Mouse (Mus musculus): ENCODE measurements around the gene Rsrp1. TPM values are rescaled to one million over a fixed set of nuclear protein-coding genes. Genes with fewer than 3 reads are reported as not detected.

Rsrp1 gene
- polyA plus RNA-seq, 1 experiment: 1,131 TPM

DNA sequence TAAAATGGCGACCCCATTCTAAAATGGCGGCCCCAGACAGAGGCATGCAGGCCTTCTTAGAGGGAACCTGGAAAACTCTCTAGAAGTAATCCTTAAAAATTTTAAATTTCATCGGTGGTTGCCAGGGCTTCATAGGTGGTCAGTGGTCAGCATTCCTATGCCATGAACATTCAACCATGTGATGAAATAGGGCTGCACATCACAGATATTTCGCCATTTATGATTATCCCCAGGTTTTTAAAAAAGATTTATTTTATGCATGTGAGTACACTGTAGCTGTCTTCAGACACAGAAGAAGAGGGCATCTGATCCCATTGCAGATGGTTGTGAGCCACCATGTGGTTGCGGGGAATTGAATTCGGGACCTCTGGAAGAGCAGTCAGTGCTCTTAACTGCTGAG, 2.8 kb upstream of the Rsrp1 start:
- Histone ChIP-seq H3K27ac (ENCODE audit: insufficient read depth, low read depth, low read length) (peak overlapping the region; percentile 90), H3K4me3 (ENCODE audit: insufficient read depth, low read length) (no peak overlapping the region), H3K4me1 (ENCODE audit: control insufficient read depth, insufficient read depth, low read length) (peaks cover 55% of the 10 kb centered on the region)
- TF ChIP-seq CTCF (IDR thresholded peaks at IDR 0.05; ENCODE audit: low read depth, low read length): no peak
- TF ChIP-seq POLR2A (IDR thresholded peaks at IDR 0.05; ENCODE audit: borderline replicate concordance, low read depth, low read length): no peak

DNA sequence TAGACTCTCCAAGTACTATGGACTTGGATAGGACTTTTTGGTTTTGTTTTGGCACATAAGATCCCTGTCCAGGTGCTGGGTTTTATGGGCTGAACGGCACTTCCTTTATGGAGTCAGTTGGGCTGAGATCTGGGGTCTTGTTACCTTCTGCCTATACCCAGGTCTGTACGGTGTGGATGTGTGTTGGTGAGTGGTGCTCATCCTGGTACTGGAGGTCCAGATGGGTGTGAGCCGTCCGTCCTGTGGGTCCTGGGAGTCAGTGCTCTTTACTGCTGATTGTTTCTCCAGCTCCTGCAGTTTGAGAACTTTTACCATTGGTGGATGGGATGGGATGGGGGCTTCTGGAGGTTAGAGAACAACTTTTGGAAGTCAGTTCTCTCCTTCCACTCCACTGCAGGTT, 1.7 kb upstream of the Rsrp1 start:
- peaks cover 46% of the 10 kb centered on the region for H3K4me1 ChIP-seq (ENCODE audit: control insufficient read depth, insufficient read depth, low read length)
- peak overlapping the region; percentile 90 for H3K27ac ChIP-seq (ENCODE audit: insufficient read depth, low read depth, low read length)
- no peak for TF ChIP-seq CTCF (IDR thresholded peaks at IDR 0.05; ENCODE audit: low read depth, low read length)
- no peak for TF ChIP-seq POLR2A (IDR thresholded peaks at IDR 0.05; ENCODE audit: borderline replicate concordance, low read depth, low read length)
- H3K4me3 ChIP-seq (ENCODE audit: insufficient read depth, low read length): no peak overlapping the region

- TF ChIP-seq POLR2A (IDR thresholded peaks at IDR 0.05; ENCODE audit: borderline replicate concordance, low read depth, low read length): no peak
- TF ChIP-seq CTCF (IDR thresholded peaks at IDR 0.05; ENCODE audit: low read depth, low read length): no peak
- H3K27ac ChIP-seq (ENCODE audit: insufficient read depth, low read depth, low read length): peak overlapping the region; percentile 99
- peak overlapping the region; percentile 71 for H3K4me3 ChIP-seq (ENCODE audit: insufficient read depth, low read length)
- H3K4me1 ChIP-seq (ENCODE audit: control insufficient read depth, insufficient read depth, low read length): peaks cover 44% of the 10 kb centered on the region
These were observed 1.1 kb upstream of the Rsrp1 start for GRCm38 (mm10) chr4:134922111-134922924.

DNA sequence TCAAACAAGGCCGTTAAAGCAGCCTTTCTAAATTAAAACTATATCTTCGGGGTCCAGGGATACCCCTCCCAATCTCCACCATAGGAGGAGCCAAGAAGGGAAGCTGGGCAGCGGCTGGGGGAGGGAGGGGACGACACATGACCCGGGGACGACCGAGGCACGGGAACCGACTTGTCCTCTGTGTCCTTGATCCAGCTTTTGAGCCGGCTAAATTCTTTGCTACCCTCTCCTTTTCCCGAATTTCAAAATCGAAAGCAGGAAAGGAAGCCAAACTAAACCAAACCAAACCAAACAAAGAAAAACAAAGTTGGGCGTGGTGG, 507 bp upstream of the Rsrp1 start:
- no peak for TF ChIP-seq POLR2A (IDR thresholded peaks at IDR 0.05; ENCODE audit: borderline replicate concordance, low read depth, low read length)
- H3K27ac ChIP-seq (ENCODE audit: insufficient read depth, low read depth, low read length): peak overlapping the region; percentile 99
- H3K4me1 ChIP-seq (ENCODE audit: control insufficient read depth, insufficient read depth, low read length): peaks cover 39% of the 10 kb centered on the region
- peak overlapping the region; percentile 71 for H3K4me3 ChIP-seq (ENCODE audit: insufficient read depth, low read length)

GRCm38 (mm10) chr4:134924019-134924741, 788 bp downstream of the Rsrp1 start:
- TF ChIP-seq POLR2A (IDR thresholded peaks at IDR 0.05; ENCODE audit: borderline replicate concordance, low read depth, low read length) (no peak), CTCF (IDR thresholded peaks at IDR 0.05; ENCODE audit: low read depth, low read length) (no peak)

DNA sequence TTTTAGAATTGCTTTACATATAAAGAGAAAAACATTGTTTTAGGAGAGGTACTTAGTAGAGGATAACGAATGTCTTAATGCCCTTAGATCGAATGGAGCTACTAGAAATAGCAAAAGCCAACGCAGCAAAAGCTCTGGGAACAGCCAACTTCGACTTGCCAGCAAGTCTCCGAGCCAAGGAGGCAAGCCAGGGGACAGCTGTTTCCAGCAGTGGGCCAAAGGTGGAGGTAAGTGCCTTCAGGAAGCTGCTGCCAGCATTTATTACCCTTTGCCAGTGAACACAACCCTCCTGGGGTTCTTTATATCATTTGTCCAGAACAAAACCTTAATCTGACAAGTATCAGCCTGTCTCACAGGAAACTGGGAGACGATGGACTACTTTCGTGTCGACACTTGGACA, 1.8 kb downstream of the Rsrp1 start:
- no peak for TF ChIP-seq CTCF (IDR thresholded peaks at IDR 0.05; ENCODE audit: low read depth, low read length)
- TF ChIP-seq POLR2A (IDR thresholded peaks at IDR 0.05; ENCODE audit: borderline replicate concordance, low read depth, low read length): no peak
- H3K4me1 ChIP-seq (ENCODE audit: control insufficient read depth, insufficient read depth, low read length): peaks cover 26% of the 10 kb centered on the region
- peak overlapping the region; percentile 73 for H3K4me3 ChIP-seq (ENCODE audit: insufficient read depth, low read length)
- peak overlapping the region; percentile 32 for H3K27ac ChIP-seq (ENCODE audit: insufficient read depth, low read depth, low read length)

More at GRCm38 (mm10) chr4:134924019-134924741, 788 bp downstream of the Rsrp1 start:
- peak overlapping the region; percentile 95 for H3K4me3 ChIP-seq (ENCODE audit: insufficient read depth, low read length)
- H3K4me1 ChIP-seq (ENCODE audit: control insufficient read depth, insufficient read depth, low read length): peaks cover 29% of the 10 kb centered on the region
- H3K27ac ChIP-seq (ENCODE audit: insufficient read depth, low read depth, low read length): peak overlapping the region; percentile 96

DNA sequence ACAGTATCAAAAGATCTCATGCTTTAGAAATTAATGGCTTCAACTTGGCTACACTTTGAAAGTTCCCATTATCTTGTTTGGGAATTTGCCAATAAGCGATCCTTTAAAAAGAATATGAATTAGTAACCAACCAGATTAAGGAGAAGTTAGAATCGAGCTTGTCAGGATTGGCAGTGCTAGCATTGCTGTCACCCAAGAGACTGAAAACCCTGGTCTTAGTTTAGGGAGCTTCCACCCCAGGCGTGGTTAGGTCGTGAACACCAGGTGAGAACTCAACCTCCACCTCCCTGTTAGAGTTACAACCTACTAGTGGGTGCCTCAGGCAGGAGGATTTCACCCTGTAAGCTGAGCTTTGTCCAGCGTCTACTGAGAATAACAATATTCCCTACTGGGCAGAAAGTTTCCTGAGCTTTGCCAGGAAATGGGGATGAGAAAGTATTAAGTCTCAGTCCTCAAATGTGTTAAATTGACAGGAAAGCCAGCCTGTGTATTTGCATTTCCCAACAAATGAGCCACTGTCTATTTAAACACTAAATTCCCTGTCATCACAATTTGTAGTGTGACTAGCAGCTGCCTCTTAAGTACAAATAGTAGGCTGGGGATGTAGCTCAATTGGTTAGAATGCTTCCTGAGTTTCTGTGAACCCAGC, 4.5 kb downstream of the Rsrp1 start:
- no peak for TF ChIP-seq CTCF (IDR thresholded peaks at IDR 0.05; ENCODE audit: low read depth, low read length)
- no peak for TF ChIP-seq POLR2A (IDR thresholded peaks at IDR 0.05; ENCODE audit: borderline replicate concordance, low read depth, low read length)
- Histone ChIP-seq H3K4me3 (ENCODE audit: insufficient read depth, low read length) (no peak overlapping the region), H3K27ac (ENCODE audit: insufficient read depth, low read depth, low read length) (peak overlapping the region; percentile 7; the same call in 1 of the 2 replicates), H3K4me1 (ENCODE audit: control insufficient read depth, insufficient read depth, low read length) (peaks cover 6% of the 10 kb centered on the region)

DNA sequence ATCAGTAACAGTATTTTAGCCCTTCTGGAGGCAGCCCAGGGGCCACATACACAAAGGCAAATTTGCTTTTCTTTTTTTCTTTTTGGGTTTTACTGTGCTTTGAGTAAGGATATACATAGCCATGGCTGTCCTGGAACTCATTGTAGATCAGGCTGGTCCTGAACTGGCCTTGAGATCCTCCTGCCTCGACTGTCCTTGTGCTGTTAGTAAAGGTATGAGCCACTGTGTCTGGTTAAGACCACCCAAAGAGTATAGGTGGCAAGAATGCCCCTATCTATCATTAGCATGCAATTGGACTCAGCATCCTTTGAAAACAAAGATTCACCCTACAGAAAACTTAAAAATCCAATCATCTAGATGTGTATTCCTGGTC, 5.1 kb downstream of the Rsrp1 start:
- Histone ChIP-seq H3K4me1 (ENCODE audit: control insufficient read depth, insufficient read depth, low read length) (peaks cover 6% of the 10 kb centered on the region), H3K4me3 (ENCODE audit: insufficient read depth, low read length) (no peak overlapping the region), H3K27ac (ENCODE audit: insufficient read depth, low read depth, low read length) (no peak overlapping the region; the same call in 1 of the 2 replicates)
- TF ChIP-seq POLR2A (IDR thresholded peaks at IDR 0.05; ENCODE audit: borderline replicate concordance, low read depth, low read length) (no peak), CTCF (IDR thresholded peaks at IDR 0.05; ENCODE audit: low read depth, low read length) (no peak)

DNA sequence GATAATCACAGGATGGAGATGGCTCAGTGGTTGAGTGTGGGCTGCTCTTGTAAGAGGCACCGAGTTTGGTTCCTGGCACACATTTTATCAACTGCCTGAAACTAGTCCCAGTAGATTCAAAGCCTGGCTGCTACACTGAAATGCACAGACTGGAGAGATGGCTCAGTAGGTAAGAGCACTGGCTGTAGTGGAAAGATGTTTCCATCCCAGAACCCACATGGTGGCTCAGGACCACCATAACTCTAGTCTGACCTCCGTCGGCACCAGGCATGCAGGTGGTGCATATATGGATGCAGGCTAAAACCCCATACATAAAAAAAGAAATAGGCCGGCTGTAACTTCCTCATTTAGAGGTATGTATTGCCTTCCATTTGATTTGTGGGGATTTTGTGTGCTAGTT, 6.1 kb downstream of the Rsrp1 start:
- H3K27ac ChIP-seq (ENCODE audit: insufficient read depth, low read depth, low read length): no peak overlapping the region; the same call in 1 of the 2 replicates
- peaks cover 6% of the 10 kb centered on the region for H3K4me1 ChIP-seq (ENCODE audit: control insufficient read depth, insufficient read depth, low read length)
- TF ChIP-seq POLR2A (IDR thresholded peaks at IDR 0.05; ENCODE audit: borderline replicate concordance, low read depth, low read length): no peak
- TF ChIP-seq CTCF (IDR thresholded peaks at IDR 0.05; ENCODE audit: low read depth, low read length): no peak
- H3K4me3 ChIP-seq (ENCODE audit: insufficient read depth, low read length): no peak overlapping the region; the same call in 1 of the 2 replicates
